Mouse (Mus musculus) frontal cortex, adult (tissue): ENCODE results near the gene Tgfbr1.

Experiments used
- ATAC-seq: cut with Nextera tagmentation; 2 replicates; pipeline ENCODE4 v1.9.2; 2017; ENCODE audit warnings: mild to moderate bottlenecking, moderate library complexity, mixed read lengths; ENCODE audit not compliant: low TSS enrichment

The Tgfbr1 gene

GRCm38 (mm10) chr4:47422946-47423345, 69.9 kb downstream of the Tgfbr1 start:
- no peak for ATAC-seq

DNA sequence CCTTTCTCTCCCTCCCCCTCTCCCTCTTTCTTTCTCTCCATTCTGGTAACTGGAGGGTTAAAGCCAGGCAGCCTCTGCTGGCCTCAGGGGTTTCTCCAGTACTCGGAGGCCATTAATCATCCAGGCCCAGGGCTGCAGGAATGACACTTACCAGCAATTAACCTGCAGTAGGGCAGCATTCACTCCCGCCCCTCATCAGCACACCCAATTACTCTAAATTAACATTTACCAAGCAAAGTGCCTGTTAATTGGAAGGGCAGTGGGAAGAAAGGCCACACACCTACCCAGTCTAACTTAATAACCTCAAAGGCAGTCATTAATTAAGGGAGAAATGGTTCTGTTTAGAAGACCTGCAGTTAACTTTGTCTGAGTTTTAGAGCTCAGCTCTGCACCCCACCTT, 71.4 kb downstream of the Tgfbr1 start:
- ATAC-seq: no peak

DNA sequence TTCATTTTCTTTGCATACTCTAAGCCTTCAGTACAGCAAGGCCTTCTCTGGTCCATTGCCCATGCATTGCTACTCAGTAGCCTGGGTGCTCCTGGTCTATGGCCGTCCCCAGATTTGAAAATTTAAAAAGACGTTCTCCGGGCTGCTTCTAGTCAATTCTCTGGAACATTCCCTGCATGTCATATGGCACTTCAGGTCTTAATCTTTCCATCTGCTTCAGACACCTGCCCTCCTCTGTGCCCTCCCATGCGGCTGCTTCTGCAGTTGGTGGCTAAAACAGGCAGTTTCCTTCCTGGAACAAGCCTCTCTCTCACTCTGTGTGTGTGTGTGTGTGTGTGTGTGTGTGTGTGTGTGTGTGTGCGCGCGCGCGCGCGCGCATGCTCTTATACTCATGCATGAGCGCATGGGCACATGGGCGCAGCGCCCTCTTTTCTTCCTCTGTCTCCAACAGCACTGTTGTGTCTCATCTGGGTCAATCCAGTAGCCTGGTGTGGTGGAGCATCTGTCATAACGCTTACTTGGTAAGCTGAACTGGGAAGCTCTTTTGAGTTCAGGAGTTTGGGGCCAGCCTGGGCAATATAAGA, 72.3 kb downstream of the Tgfbr1 start:
- ATAC-seq: no peak

GRCm38 (mm10) chr4:47427606-47428005, 74.6 kb downstream of the Tgfbr1 start:
- ATAC-seq: no peak

GRCm38 (mm10) chr4:47430557-47430956, 77.5 kb downstream of the Tgfbr1 start:
- no peak for ATAC-seq

GRCm38 (mm10) chr4:47431081-47431480, 78.1 kb downstream of the Tgfbr1 start:
- no peak for ATAC-seq

- ATAC-seq: no peak
Measured at GRCm38 (mm10) chr4:47432766-47433165, 79.7 kb downstream of the Tgfbr1 start.

GRCm38 (mm10) chr4:47435131-47435530, 82.1 kb downstream of the Tgfbr1 start:
- ATAC-seq: no peak

GRCm38 (mm10) chr4:47435566-47436360, 82.7 kb downstream of the Tgfbr1 start:
- ATAC-seq: no peak

DNA sequence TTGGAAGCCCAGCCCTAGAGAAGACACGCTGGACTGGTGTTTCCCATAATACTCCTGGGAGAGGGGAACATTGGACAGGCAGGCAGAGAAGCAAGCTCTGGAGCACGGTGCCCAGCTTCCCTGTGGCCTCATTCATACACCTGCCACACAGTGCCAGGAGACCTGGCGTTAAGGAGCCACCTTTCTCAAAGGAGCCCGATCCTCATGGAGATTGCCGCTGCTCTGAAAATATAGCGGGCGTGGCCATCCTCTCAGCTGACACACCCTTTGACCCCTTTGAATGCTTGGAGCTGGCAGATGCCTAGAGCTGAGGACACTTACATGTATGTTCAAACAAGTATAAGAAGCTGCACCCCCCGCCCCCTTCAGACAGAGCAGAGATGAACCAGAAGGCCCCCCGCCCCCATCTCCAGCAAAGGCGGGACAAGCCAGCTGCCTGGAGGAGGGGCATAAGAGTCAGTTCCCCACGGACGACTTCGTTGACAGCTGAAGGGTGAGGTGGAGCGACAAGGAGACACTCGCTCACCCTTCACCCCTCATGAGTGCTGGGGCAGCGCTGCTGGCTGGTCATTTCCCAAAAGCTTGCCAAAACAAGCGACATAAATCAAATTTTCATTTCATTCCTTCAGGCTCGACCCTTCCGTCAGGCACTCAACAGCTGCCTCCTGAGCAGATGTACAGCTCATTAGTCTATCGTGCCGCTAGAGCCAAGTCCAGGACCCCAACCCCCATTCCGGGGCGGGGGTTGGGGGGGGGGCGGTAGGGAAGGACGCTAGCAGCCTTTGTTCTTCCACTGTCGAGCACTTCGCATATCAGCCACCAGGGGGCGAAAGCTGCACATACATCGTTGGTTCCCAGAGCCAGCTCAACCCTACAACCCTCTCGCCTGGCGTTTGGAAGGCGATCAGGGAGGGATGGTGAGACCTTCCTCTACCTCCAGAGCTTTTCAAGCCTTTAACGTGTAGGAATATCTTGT, 84.6 kb downstream of the Tgfbr1 start:
- peak; percentile 75 for ATAC-seq

DNA sequence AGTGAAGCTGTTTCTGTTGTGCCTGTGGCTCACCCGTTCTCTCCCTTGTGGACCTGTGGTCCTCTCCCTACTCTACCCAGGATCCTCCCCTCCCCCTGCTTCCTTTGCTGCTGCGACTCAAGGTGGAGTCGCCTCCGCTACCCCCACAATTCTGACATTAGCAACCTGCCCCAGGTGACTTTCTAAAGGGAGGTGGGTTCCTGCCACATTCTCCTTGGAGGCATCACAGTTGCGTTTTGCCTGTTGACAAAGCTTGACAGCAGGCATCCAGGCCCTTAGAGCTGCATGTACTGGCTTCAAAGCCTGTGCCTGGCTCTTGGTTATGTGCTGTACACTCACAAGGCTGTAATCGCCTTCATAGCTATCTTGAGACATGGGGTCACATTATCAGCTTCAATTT, 85.9 kb downstream of the Tgfbr1 start:
- ATAC-seq: no peak

- peak; percentile 83 for ATAC-seq
Measured at GRCm38 (mm10) chr4:47440951-47441350, 87.9 kb downstream of the Tgfbr1 start.

- ATAC-seq: no peak
Measured at GRCm38 (mm10) chr4:47448526-47448925, 95.5 kb downstream of the Tgfbr1 start.

- no peak for ATAC-seq
Measured at GRCm38 (mm10) chr4:47449116-47449515, 96.1 kb downstream of the Tgfbr1 start.

- ATAC-seq: no peak
Measured at GRCm38 (mm10) chr4:47449586-47450522, 96.8 kb downstream of the Tgfbr1 start.
